Mouse (Mus musculus) liver, adult 2 months (tissue): ENCODE data around the gene Gpr160. TPM values are rescaled to one million over a fixed set of nuclear protein-coding genes. Genes with fewer than 3 reads are reported as not detected.

Source experiments
- DNase-seq: peaks from one replicate; pipeline ENCODE4 v3.0.0-alpha.2; 2011; ENCODE audit warnings: low read depth, low spot score; ENCODE audit errors: extremely low read depth
- H3K27ac ChIP-seq: fragments of 200-500 bp; replicated peaks from 2 replicates; pipeline ENCODE4 v1.5.1; 2012; ENCODE audit warnings: low read depth, mild to moderate bottlenecking, control low read depth, inconsistent platforms, low read length; ENCODE audit not compliant: insufficient read depth
- H3K27me3 ChIP-seq: fragments of 200-500 bp; 2 replicates; pipeline ENCODE4 v1.6.1; 2012; ENCODE audit warnings: mild to moderate bottlenecking, moderate library complexity, low read length, inconsistent platforms; ENCODE audit not compliant: control insufficient read depth, insufficient read depth
- H3K36me3 ChIP-seq: fragments of 200-500 bp; 2 replicates; pipeline ENCODE4 v1.6.1; 2012; ENCODE audit warnings: low read length, inconsistent platforms; ENCODE audit not compliant: control insufficient read depth, insufficient read depth
- H3K4me1 ChIP-seq: fragments of 200-500 bp; 2 replicates; pipeline ENCODE4 v1.6.1; 2011; ENCODE audit warnings: low read length; ENCODE audit not compliant: control insufficient read depth, insufficient read depth
- H3K4me3 ChIP-seq: fragments of 200-500 bp; 2 replicates; pipeline ENCODE4 v1.5.1; 2011; ENCODE audit warnings: low read depth, mild to moderate bottlenecking, control low read depth, low read length, moderate library complexity; ENCODE audit not compliant: insufficient read depth
- H3K79me2 ChIP-seq: fragments of 200-500 bp; 2 replicates; pipeline ENCODE4 v1.6.1; 2012; ENCODE audit warnings: inconsistent platforms, mild to moderate bottlenecking, low read length, moderate library complexity; ENCODE audit not compliant: control insufficient read depth, insufficient read depth
- H3K9ac ChIP-seq: fragments of 200-500 bp; 2 replicates; pipeline ENCODE4 v1.6.1; 2012; ENCODE audit warnings: low read depth, mild to moderate bottlenecking, control low read depth, inconsistent platforms, low read length
- CTCF ChIP-seq: fragments of 200-500 bp; IDR thresholded peaks from 2 replicates; pipeline ENCODE4 v1.5.1; 2011; ENCODE audit warnings: low read depth, low read length, control low read depth
- POLR2A ChIP-seq: fragments of 200-500 bp; IDR thresholded peaks from 2 replicates; pipeline ENCODE4 v1.6.1; 2011; ENCODE audit warnings: low read length, control low read depth; ENCODE audit not compliant: insufficient read depth; ENCODE audit errors: extremely low read depth
- WGBS: fragments of 180-500 bp; shearing (Covaris S2); methylation state at CpG from one replicate; pipeline ENCODE4 v1.1.7; 2018; 5-methylcytosine and 5-hydroxymethylcytosine counted together
- polyA plus RNA-seq: library from polyadenylated mRNA; depleted of rRNA; stranded (reverse); fragments of >200 nt; gene quantifications from 2 replicates; pipeline ENCODE4 v1.2.3, GENCODE M21; 2012; rRNA removed
- total RNA-seq: library from RNA; depleted of rRNA; stranded (reverse); fragments of >200 nt; gene quantifications from 2 replicates; pipeline ENCODE4 v1.2.3, GENCODE M21; 2014; rRNA removed

The Gpr160 gene
- total RNA-seq (0.83 and 2.5 TPM in 2 replicates), polyA plus RNA-seq (0.40 and 0.61 TPM in 2 replicates)

GRCm38 (mm10) chr3:30855604-30856458 is at the start of gene Gpr160:
Gene Gpr160, plus strand, starts transcription at chr3:30855950.
- peak within 1 kb of the TSS; percentile 58 for H3K9ac ChIP-seq
- no peaks in the 10 kb centered on the region for H3K79me2 ChIP-seq
- peak; percentile 47 for DNase-seq
- H3K4me3 ChIP-seq: peak within 1 kb of the TSS; percentile 72
- peak; percentile 81 for TF ChIP-seq CTCF
- no peak for TF ChIP-seq POLR2A
- peaks cover 2% of the 10 kb centered on the region; the same call in 1 of the 2 replicates for H3K4me1 ChIP-seq
- peaks cover 3% of the 10 kb centered on the region; the same call in 1 of the 2 replicates for H3K27me3 ChIP-seq
- no peaks in the 10 kb centered on the region for H3K36me3 ChIP-seq
- no peak within 1 kb of the TSS for H3K27ac ChIP-seq
- under 1% methylated on average over 70 of the region's 75 CpGs for WGBS

- Histone ChIP-seq H3K9ac (no peak overlapping the region), H3K27ac (no peak overlapping the region; the same call in 1 of the 2 replicates), H3K79me2 (no peaks in the 10 kb centered on the region; the same call in 1 of the 2 replicates), H3K36me3 (peaks cover 55% of the 10 kb centered on the region), H3K4me3 (no peak overlapping the region), H3K27me3 (no peaks in the 10 kb centered on the region), H3K4me1 (no peaks in the 10 kb centered on the region; the same call in 1 of the 2 replicates)
- no peak for TF ChIP-seq CTCF
- no peak for TF ChIP-seq POLR2A
- DNase-seq: peak; percentile 58
- 47% methylated on average over 3 of the region's 3 CpGs for WGBS
These were observed 42.9 kb upstream of the Gpr160 start for GRCm38 (mm10) chr3:30812881-30813280.

- 98% methylated on average over 16 of the region's 16 CpGs for WGBS
- H3K36me3 ChIP-seq: peaks cover 45% of the 10 kb centered on the region
- H3K27ac ChIP-seq: no peak overlapping the region
- no peaks in the 10 kb centered on the region for H3K4me1 ChIP-seq
- no peak for TF ChIP-seq POLR2A
- no peaks in the 10 kb centered on the region for H3K27me3 ChIP-seq
- no peak overlapping the region for H3K9ac ChIP-seq
- H3K79me2 ChIP-seq: no peaks in the 10 kb centered on the region
- no peak overlapping the region for H3K4me3 ChIP-seq
- no peak for DNase-seq
These were observed 37.1 kb upstream of the Gpr160 start for GRCm38 (mm10) chr3:30818630-30819125.

- no peak for DNase-seq
- no peak overlapping the region for H3K4me3 ChIP-seq
- no peak overlapping the region for H3K27ac ChIP-seq
- H3K79me2 ChIP-seq: no peaks in the 10 kb centered on the region
- H3K9ac ChIP-seq: no peak overlapping the region
- peaks cover 27% of the 10 kb centered on the region for H3K36me3 ChIP-seq
- 94% methylated on average over 8 of the region's 8 CpGs for WGBS
- H3K4me1 ChIP-seq: no peaks in the 10 kb centered on the region
- H3K27me3 ChIP-seq: no peaks in the 10 kb centered on the region
- no peak for TF ChIP-seq CTCF
- no peak for TF ChIP-seq POLR2A
These were observed 33.6 kb upstream of the Gpr160 start for GRCm38 (mm10) chr3:30822163-30822562.

GRCm38 (mm10) chr3:30826069-30826468 is 29.7 kb upstream of the Gpr160 start:
- Histone ChIP-seq H3K36me3 (peaks cover 5% of the 10 kb centered on the region; the same call in 1 of the 2 replicates), H3K4me1 (no peaks in the 10 kb centered on the region), H3K79me2 (no peaks in the 10 kb centered on the region), H3K27ac (no peak overlapping the region), H3K9ac (no peak overlapping the region), H3K27me3 (no peaks in the 10 kb centered on the region), H3K4me3 (no peak overlapping the region)
- TF ChIP-seq CTCF (no peak), POLR2A (no peak)
- WGBS: 95% methylated on average over 5 of the region's 5 CpGs
- DNase-seq: no peak
